Mouse (Mus musculus) CH12.LX (cell line): Measurements from ENCODE around the gene Ermp1. TPM values are rescaled to one million over a fixed set of nuclear protein-coding genes. Genes with fewer than 3 reads are reported as not detected.

ENCODE experiments used
- DNase-seq: peaks from one replicate; pipeline ENCODE4 v3.0.0-alpha.2; 2013; ENCODE audit errors: extremely low read depth
- H3K27ac ChIP-seq: 2 replicates; pipeline ENCODE4 v1.5.1; 2012; ENCODE audit warnings: low read depth, mild to moderate bottlenecking, control low read depth, moderate library complexity; ENCODE audit not compliant: insufficient read depth
- H3K27me3 ChIP-seq: replicated peaks from 2 replicates; pipeline ENCODE3; 2012; ENCODE audit warnings: inconsistent platforms
- H3K36me3 ChIP-seq, 2 experiments: replicated peaks in 1 of 2; 2 replicates each; pipeline versions ENCODE3 to v1.6.1; 2012; ENCODE audit warnings: inconsistent platforms in 1 of 2, low read length in 1 of 2, mild to moderate bottlenecking in 1 of 2, mixed read lengths in 1 of 2, moderate library complexity in 1 of 2; ENCODE audit not compliant: control insufficient read depth in 1 of 2, insufficient read depth in 1 of 2
- H3K4me1 ChIP-seq, 2 experiments: 2 replicates each; pipeline ENCODE4 v1.6.1; 2012; ENCODE audit warnings: inconsistent platforms in 1 of 2, moderate library complexity in 1 of 2; ENCODE audit not compliant: insufficient read depth in 2 of 2, control insufficient read depth in 1 of 2
- H3K4me2 ChIP-seq: 2 replicates; pipeline ENCODE4 v1.6.1; 2012; ENCODE audit warnings: low read depth, mild to moderate bottlenecking, control low read depth; ENCODE audit not compliant: poor library complexity, insufficient read depth, severe bottlenecking
- H3K4me3 ChIP-seq, 3 experiments: fragments of 150-350 bp in 1 of 3; sonication (generic) in 1 of 3; replicated peaks in 1 of 3; 2 replicates each; pipeline versions ENCODE3 to v1.5.1; 2011 to 2012; ENCODE audit warnings: low read depth in 2 of 3, low read length in 2 of 3, mild to moderate bottlenecking in 2 of 3, moderate library complexity in 2 of 3, control low read depth in 1 of 3, improper control_type of control experiment in 1 of 3, inconsistent platforms in 1 of 3, mixed read lengths in 1 of 3; ENCODE audit not compliant: poor library complexity in 1 of 3
- H3K79me2 ChIP-seq: replicated peaks from 2 replicates; pipeline ENCODE4 v1.6.1; 2012; ENCODE audit warnings: mild to moderate bottlenecking, moderate library complexity; ENCODE audit not compliant: control insufficient read depth, poor library complexity, insufficient read depth, severe bottlenecking; ENCODE audit errors: extremely low read depth
- H3K9ac ChIP-seq: 2 replicates; pipeline ENCODE4 v1.6.1; 2012; ENCODE audit warnings: low read depth, mild to moderate bottlenecking, control low read depth, moderate library complexity; ENCODE audit not compliant: insufficient read depth
- H3K9me3 ChIP-seq: replicated peaks from 2 replicates; pipeline ENCODE3; 2012; ENCODE audit warnings: low read length, inconsistent platforms, mixed read lengths
- BHLHE40 ChIP-seq: IDR thresholded peaks from 2 replicates; pipeline ENCODE4 v1.6.1; 2011; ENCODE audit warnings: mild to moderate bottlenecking, low read depth, low read length, improper control_type of control experiment
- CHD1 ChIP-seq: IDR thresholded peaks from 2 replicates; pipeline ENCODE4 v1.6.1; 2012; ENCODE audit warnings: low read depth, low read length, improper control_type of control experiment, inconsistent platforms
- ELF1 ChIP-seq: IDR thresholded peaks from 2 replicates; pipeline ENCODE4 v1.6.1; 2014; ENCODE audit warnings: low read depth, mild to moderate bottlenecking, inconsistent platforms, low read length, improper control_type of control experiment
- ETS1 ChIP-seq: conservative IDR thresholded peaks from 2 replicates; pipeline ENCODE4 v1.6.1; 2012; ENCODE audit warnings: low read depth, mild to moderate bottlenecking, inconsistent platforms, low read length, improper control_type of control experiment, moderate library complexity
- HCFC1 ChIP-seq: IDR thresholded peaks from 2 replicates; pipeline ENCODE4 v1.6.1; 2012; ENCODE audit warnings: low read depth, mild to moderate bottlenecking, inconsistent platforms, low read length, improper control_type of control experiment
- IRF4 ChIP-seq: IDR thresholded peaks from 2 replicates; pipeline ENCODE4 v1.6.1; 2014; ENCODE audit warnings: low read depth, mild to moderate bottlenecking, inconsistent platforms, low read length, improper control_type of control experiment
- MAFK ChIP-seq: IDR thresholded peaks from 2 replicates; pipeline ENCODE4 v1.6.1; 2011; ENCODE audit warnings: low read length, improper control_type of control experiment; ENCODE audit not compliant: insufficient replicate concordance
- MAZ ChIP-seq: IDR thresholded peaks from 2 replicates; pipeline ENCODE4 v1.6.1; 2012; ENCODE audit warnings: low read depth, mild to moderate bottlenecking, inconsistent platforms, low read length, improper control_type of control experiment, moderate library complexity
- NRF1 ChIP-seq: IDR thresholded peaks from 2 replicates; pipeline ENCODE4 v1.6.1; 2014; ENCODE audit warnings: low read depth, mild to moderate bottlenecking, inconsistent platforms, low read length, improper control_type of control experiment, moderate library complexity
- POLR2AphosphoS2 ChIP-seq: IDR thresholded peaks from 2 replicates; pipeline ENCODE4 v1.6.1; 2011; ENCODE audit warnings: low read depth, low read length, improper control_type of control experiment
- RCOR1 ChIP-seq: conservative IDR thresholded peaks from 2 replicates; pipeline ENCODE4 v1.6.1; 2012; ENCODE audit warnings: low read depth, mild to moderate bottlenecking, inconsistent platforms, low read length, improper control_type of control experiment
- SIN3A ChIP-seq: IDR thresholded peaks from 2 replicates; pipeline ENCODE4 v1.6.1; 2012; ENCODE audit warnings: low read length, improper control_type of control experiment, inconsistent platforms
- SMC3 ChIP-seq: IDR thresholded peaks from 2 replicates; pipeline ENCODE4 v1.6.1; 2011; ENCODE audit warnings: low read depth, low read length, improper control_type of control experiment
- USF1 ChIP-seq: IDR thresholded peaks from 2 replicates; pipeline ENCODE4 v1.6.1; 2014; ENCODE audit warnings: low read depth, mild to moderate bottlenecking, inconsistent platforms, low read length, improper control_type of control experiment
- ZNF384 ChIP-seq: IDR thresholded peaks from 2 replicates; pipeline ENCODE4 v1.6.1; 2012; ENCODE audit warnings: low read depth, low read length, improper control_type of control experiment, inconsistent platforms
- dilution Hi-C: fragments of 300-500 bp; cut with MboI; formaldehyde crosslinking; loops from 2 replicates; pipeline ENCODE4 v1.14.3; 2020; ENCODE audit warnings: low sequenced_read_pairs; ENCODE audit not compliant: extremely low pct_unique_long_range_greater_than_20kb, extremely low pct_ligation_motif_present
- in situ Hi-C: fragments of 300-500 bp; cut with MboI; formaldehyde crosslinking; loops from 3 replicates; pipeline ENCODE4 v1.14.3; 2019; ENCODE audit warnings: low sequenced_read_pairs, low pct_ligation_motif_present, low pct_unique_long_range_greater_than_20kb, mixed read lengths
- polyA plus RNA-seq: library from polyadenylated mRNA; unstranded; fragments of >175 nt; gene quantifications from 2 replicates; pipeline ENCODE4 v1.2.1, GENCODE M21; 2012; ENCODE audit warnings: low read depth; ENCODE audit not compliant: insufficient read length
- total RNA-seq, 2 experiments: library from RNA; depleted of rRNA; stranded (reverse); fragments of 300-350 nt in 1 of 2; fragments of >200 nt in 1 of 2; gene quantifications; 2 replicates each; pipeline ENCODE4 v1.2.3; 2012 to 2014

Gene Ermp1
- total and polyA plus RNA-seq, 3 experiments: 22.7 to 32.9 (median 27.6) TPM

- TF ChIP-seq MAFK (no peak), ZNF384 (no peak), ELF1 (no peak), ETS1 (no peak), NRF1 (no peak), CHD1 (no peak), POLR2AphosphoS2 (no peak), IRF4 (no peak), MAZ (no peak), HCFC1 (no peak), RCOR1 (no peak), SIN3A (no peak)
- in situ Hi-C loops: no loop called here
Observed at GRCm38 (mm10) chr19:29612102-29612501, 36.1 kb downstream of the Ermp1 start.

GRCm38 (mm10) chr19:29610907-29611306 lies 37.3 kb downstream of the Ermp1 start:
- Histone ChIP-seq H3K4me3 (no peak overlapping the region), H3K27me3 (no peaks in the 10 kb centered on the region), H3K9me3 (no peaks in the 10 kb centered on the region), H3K27ac (no peak overlapping the region), H3K79me2 (no peaks in the 10 kb centered on the region), H3K4me2 (no peak overlapping the region), H3K36me3 (peaks cover 42 to 79% of the 10 kb centered on the region in 2 experiments), H3K9ac (no peak overlapping the region), H3K4me1 (peaks cover 0 to 12% of the 10 kb centered on the region in 2 experiments; a peak in 2 of 4 replicates)
- no peak for TF ChIP-seq SMC3
- no peak for TF ChIP-seq ELF1
- no peak for TF ChIP-seq POLR2AphosphoS2
- no peak for TF ChIP-seq BHLHE40
- TF ChIP-seq USF1: no peak
- no peak for TF ChIP-seq MAFK
- no peak for DNase-seq
- in situ Hi-C loops (no loop called here), dilution Hi-C loops (no loop called here)

More at GRCm38 (mm10) chr19:29612102-29612501, 36.1 kb downstream of the Ermp1 start:
- peaks cover 0 to 12% of the 10 kb centered on the region in 2 experiments; a peak in 2 of 4 replicates for H3K4me1 ChIP-seq
- H3K27me3 ChIP-seq: no peaks in the 10 kb centered on the region
- H3K9me3 ChIP-seq: no peaks in the 10 kb centered on the region
- no peak overlapping the region for H3K4me3 ChIP-seq
- no peak overlapping the region for H3K9ac ChIP-seq
- no peaks in the 10 kb centered on the region for H3K79me2 ChIP-seq
- dilution Hi-C loops: no loop called here
- no peak overlapping the region for H3K27ac ChIP-seq
- H3K36me3 ChIP-seq: peaks cover 49 to 81% of the 10 kb centered on the region in 2 experiments
- H3K4me2 ChIP-seq: no peak overlapping the region
- DNase-seq: no peak
